Mouse (Mus musculus) cortical plate, adult 2 months (tissue): ENCODE measurements at regions not wholly inside any gene's neighbourhood (a gene's known extent, or its start where the extent isn't known, plus 50 kb on each side); places are given as distances from the start of the nearest gene placed in this dataset.

Experiments
- H3K27ac ChIP-seq: fragments of 200-500 bp; 2 replicates; pipeline ENCODE4 v1.5.1; 2012; ENCODE audit warnings: low read length, control low read depth, inconsistent platforms; ENCODE audit not compliant: insufficient read depth
- H3K4me1 ChIP-seq: fragments of 200-500 bp; 2 replicates; pipeline ENCODE4 v1.6.1; 2011; ENCODE audit warnings: low read length; ENCODE audit not compliant: control insufficient read depth, insufficient read depth
- H3K4me3 ChIP-seq: fragments of 200-500 bp; 2 replicates; pipeline ENCODE4 v1.5.1; 2011; ENCODE audit warnings: mild to moderate bottlenecking, low read length, control low read depth; ENCODE audit not compliant: insufficient read depth
- CTCF ChIP-seq: fragments of 200-500 bp; IDR thresholded peaks from 2 replicates; pipeline ENCODE4 v1.5.1; 2011; ENCODE audit warnings: mild to moderate bottlenecking, control low read depth, low read length; ENCODE audit not compliant: insufficient read depth; ENCODE audit errors: extremely low read depth
- POLR2A ChIP-seq: fragments of 200-500 bp; IDR thresholded peaks from 2 replicates; pipeline ENCODE4 v1.6.1; 2011; ENCODE audit warnings: mild to moderate bottlenecking, low read length, control low read depth; ENCODE audit not compliant: insufficient read depth; ENCODE audit errors: extremely low read depth

GRCm38 (mm10) chr19:6647686-6648085 lies 104.9 kb upstream of the Slc22a12 start:
- Histone ChIP-seq H3K27ac (no peak overlapping the region), H3K4me3 (no peak overlapping the region), H3K4me1 (no peaks in the 10 kb centered on the region)
- TF ChIP-seq POLR2A (no peak), CTCF (no peak)

- no peak overlapping the region for H3K4me3 ChIP-seq
- H3K27ac ChIP-seq = no peak overlapping the region
- no peaks in the 10 kb centered on the region for H3K4me1 ChIP-seq
- TF ChIP-seq POLR2A (no peak), CTCF (peak; percentile 4; the same call in 1 of the 2 replicates)
Observed at GRCm38 (mm10) chr19:6647216-6647615, 104.4 kb upstream of the Slc22a12 start.

- TF ChIP-seq POLR2A = no peak
- no peak for TF ChIP-seq CTCF
- no peak overlapping the region for H3K4me3 ChIP-seq
Observed at GRCm38 (mm10) chr19:6645912-6646311, 103.1 kb upstream of the Slc22a12 start.

GRCm38 (mm10) chr19:6644871-6645270 lies 102.0 kb upstream of the Slc22a12 start:
- no peak overlapping the region for H3K27ac ChIP-seq
- TF ChIP-seq CTCF = no peak
- no peak for TF ChIP-seq POLR2A
- H3K4me1 ChIP-seq = no peaks in the 10 kb centered on the region
- no peak overlapping the region for H3K4me3 ChIP-seq

More at GRCm38 (mm10) chr19:6645912-6646311, 103.1 kb upstream of the Slc22a12 start:
- Histone ChIP-seq H3K27ac (no peak overlapping the region), H3K4me1 (no peaks in the 10 kb centered on the region)

- H3K4me1 ChIP-seq = no peaks in the 10 kb centered on the region
- H3K4me3 ChIP-seq = no peak overlapping the region
- no peak overlapping the region for H3K27ac ChIP-seq
- TF ChIP-seq POLR2A = no peak
- TF ChIP-seq CTCF = no peak
Observed at GRCm38 (mm10) chr19:6639681-6640080, 96.8 kb upstream of the Slc22a12 start.

GRCm38 (mm10) chr19:6633400-6633799 lies 90.6 kb upstream of the Slc22a12 start:
- no peaks in the 10 kb centered on the region for H3K4me1 ChIP-seq
- no peak overlapping the region for H3K4me3 ChIP-seq
- TF ChIP-seq POLR2A (no peak), CTCF (no peak)
- no peak overlapping the region for H3K27ac ChIP-seq

GRCm38 (mm10) chr19:6631817-6632216 lies 89.0 kb upstream of the Slc22a12 start:
- H3K4me1 ChIP-seq = no peaks in the 10 kb centered on the region
- no peak overlapping the region for H3K27ac ChIP-seq
- no peak for TF ChIP-seq CTCF
- TF ChIP-seq POLR2A = no peak
- H3K4me3 ChIP-seq = no peak overlapping the region

GRCm38 (mm10) chr19:6630613-6630940 lies 87.7 kb upstream of the Slc22a12 start:
- H3K27ac ChIP-seq = no peak overlapping the region
- H3K4me3 ChIP-seq = no peak overlapping the region
- TF ChIP-seq POLR2A (no peak), CTCF (no peak)
- no peaks in the 10 kb centered on the region for H3K4me1 ChIP-seq

- no peak overlapping the region for H3K27ac ChIP-seq
- no peaks in the 10 kb centered on the region for H3K4me1 ChIP-seq
- H3K4me3 ChIP-seq = no peak overlapping the region
- TF ChIP-seq CTCF = no peak
- no peak for TF ChIP-seq POLR2A
Observed at GRCm38 (mm10) chr19:6629911-6630612, 87.2 kb upstream of the Slc22a12 start.

- TF ChIP-seq CTCF = no peak
- no peak for TF ChIP-seq POLR2A
- no peak overlapping the region for H3K4me3 ChIP-seq
- H3K27ac ChIP-seq = no peak overlapping the region
- H3K4me1 ChIP-seq = no peaks in the 10 kb centered on the region
Observed at GRCm38 (mm10) chr19:6625574-6625973, 82.7 kb upstream of the Slc22a12 start.

GRCm38 (mm10) chr19:6621023-6621422 lies 78.2 kb upstream of the Slc22a12 start:
- Histone ChIP-seq H3K4me3 (no peak overlapping the region), H3K4me1 (no peaks in the 10 kb centered on the region), H3K27ac (no peak overlapping the region)
- TF ChIP-seq POLR2A (no peak), CTCF (no peak)
